Mouse (Mus musculus) spleen, adult 2 months (tissue): ENCODE data around the gene Ctc1.

Experiments
- CTCF ChIP-seq: fragments of 200-500 bp; IDR thresholded peaks from 2 replicates; pipeline ENCODE4 v1.5.1; 2011; ENCODE audit warnings: mild to moderate bottlenecking, inconsistent platforms; ENCODE audit not compliant: insufficient read depth, insufficient read length, insufficient replicate concordance; ENCODE audit errors: extremely low read depth
- POLR2A ChIP-seq: fragments of 200-500 bp; IDR thresholded peaks from 2 replicates; pipeline ENCODE4 v1.6.1; 2011; ENCODE audit warnings: low read depth, low read length, inconsistent platforms

GRCm38 (mm10) chr11:69046395-69046774 lies 30.7 kb downstream of the Ctc1 start:
- no peak for TF ChIP-seq CTCF
- no peak for TF ChIP-seq POLR2A
